In genomic region chr12:79970227-79970901, GRCm38 (mm10) we compare ENCODE assay signal across 9 mouse cellular contexts.
DNase-seq lines count a peak whose midpoint lies in the region; ATAC-seq lines count a peak whose summit lies in the region.
"Had no signal": no experiment of that assay in that cellular context is flagged by ENCODE, and none has a peak within 500 bp of the region (broad histone marks: within the 10 kb centered on the region; RNA-seq: fewer than 3 reads in every experiment).

No protein-coding gene starts in this region.

- no peaks in the 10 kb centered on the region for H3K36me3 ChIP-seq in hindbrain, embryonic 14.5 days (replicated peaks; ENCODE audit: control insufficient read depth, insufficient read depth)
- H3K36me3 ChIP-seq in limb, embryonic 15.5 days, result no peaks in the 10 kb centered on the region
- H3K36me3 ChIP-seq in stomach, embryonic 14.5 days (ENCODE audit: control insufficient read depth, insufficient read depth, low read length), result no peaks in the 10 kb centered on the region

- peak; percentile 42; the same call in 1 of the 2 replicates for ATAC-seq in frontal cortex, adult (ENCODE audit: low TSS enrichment)
- ATAC-seq in hindbrain, embryonic 14.5 days (ENCODE audit: low FRiP score), result peak; percentile 69
- no peak for ATAC-seq in limb, embryonic 15.5 days (ENCODE audit: insufficient number of reproducible peaks, low FRiP score, low TSS enrichment, low read depth)
- ATAC-seq in stomach, embryonic 14.5 days (ENCODE audit: insufficient number of reproducible peaks, insufficient read depth, low FRiP score, low read depth), result no peak

- peak overlapping the region; percentile 28; the same call in 1 of the 2 replicates for H3K9ac ChIP-seq in hindbrain, embryonic 14.5 days
- 0 out of 2 replicates have a peak overlapping the region, but pooled peaks have one; percentile 1 for H3K9ac ChIP-seq in limb, embryonic 15.5 days
- no peak overlapping the region for H3K9ac ChIP-seq in stomach, embryonic 14.5 days (replicated peaks; ENCODE audit: low read depth, low read length)

- 20% methylated on average over 13 of the region's 13 CpGs for WGBS in hindbrain, embryonic 14.5 days
- WGBS in limb, embryonic 15.5 days, result 37% methylated on average over 13 of the region's 13 CpGs
- WGBS in stomach, embryonic 14.5 days, result 30% methylated on average over 13 of the region's 13 CpGs

- no peak overlapping the region for H3K4me3 ChIP-seq in hindbrain, embryonic 14.5 days (replicated peaks; ENCODE audit: low read length)
- no peak overlapping the region for H3K4me3 ChIP-seq in limb, embryonic 15.5 days
- H3K4me3 ChIP-seq in stomach, embryonic 14.5 days (ENCODE audit: low read depth, low read length), result no peak overlapping the region
- H3K4me3 ChIP-seq: erythroblast, embryonic 14.5 days had no signal

- no peak for DNase-seq in frontal cortex, postnatal 25 days (ENCODE audit: low spot score in 2 of 2)
- DNase-seq in Muller cell, postnatal 12 days (ENCODE audit: inconsistent ontology term), result peak; percentile 83
- peak; percentile 61 to 62 for DNase-seq in frontal cortex, postnatal 10 days (ENCODE audit: low spot score in 2 of 2)
- peak; percentile 40 for DNase-seq in hindbrain, embryonic 14.5 days (ENCODE audit: low spot score)
- no peak for DNase-seq in urinary bladder, postnatal 36 days (ENCODE audit: low spot score in 2 of 2)

- H3K27me3 ChIP-seq in hindbrain, embryonic 14.5 days (ENCODE audit: control insufficient read depth, insufficient read depth, low read length), result no peaks in the 10 kb centered on the region
- no peaks in the 10 kb centered on the region for H3K27me3 ChIP-seq in limb, embryonic 15.5 days
- no peaks in the 10 kb centered on the region for H3K27me3 ChIP-seq in stomach, embryonic 14.5 days (ENCODE audit: control insufficient read depth, insufficient read depth, low read length)

- peak overlapping the region; percentile 78 for H3K27ac ChIP-seq in hindbrain, embryonic 14.5 days
- H3K27ac ChIP-seq in limb, embryonic 15.5 days, result peak overlapping the region; percentile 81
- peak overlapping the region; percentile 81 for H3K27ac ChIP-seq in stomach, embryonic 14.5 days (ENCODE audit: low read length)

- no peak overlapping the region for H3K4me2 ChIP-seq in hindbrain, embryonic 14.5 days (replicated peaks)
- H3K4me2 ChIP-seq in limb, embryonic 15.5 days, result no peak overlapping the region
- no peak overlapping the region for H3K4me2 ChIP-seq in stomach, embryonic 14.5 days (replicated peaks; ENCODE audit: low read depth, low read length)

- peaks cover 24% of the 10 kb centered on the region for H3K4me1 ChIP-seq in hindbrain, embryonic 14.5 days (replicated peaks; ENCODE audit: control insufficient read depth, insufficient read depth, low read length)
- peaks cover 80% of the 10 kb centered on the region for H3K4me1 ChIP-seq in limb, embryonic 15.5 days
- peaks cover 68% of the 10 kb centered on the region for H3K4me1 ChIP-seq in stomach, embryonic 14.5 days (ENCODE audit: control insufficient read depth, insufficient read depth, low read length)

- no peaks in the 10 kb centered on the region for H3K9me3 ChIP-seq in hindbrain, embryonic 14.5 days (ENCODE audit: control insufficient read depth, low read length)
- H3K9me3 ChIP-seq in limb, embryonic 15.5 days, result no peaks in the 10 kb centered on the region
- H3K9me3 ChIP-seq in stomach, embryonic 14.5 days (ENCODE audit: control insufficient read depth, low read depth, low read length), result no peaks in the 10 kb centered on the region

Comparison
In these comparisons a context has a peak if more than half of its experiments do, and no peak if none do; other contexts are left out.
1. DNase-seq: peak in Muller cell, postnatal 12 days (single experiment), frontal cortex, postnatal 10 days (2 of 2) and hindbrain, embryonic 14.5 days (single experiment); none in frontal cortex, postnatal 25 days (0 of 2) and urinary bladder, postnatal 36 days (0 of 2).
2. ATAC-seq: peak in frontal cortex, adult (single experiment) and hindbrain, embryonic 14.5 days (single experiment); none in limb, embryonic 15.5 days (single experiment) and stomach, embryonic 14.5 days (single experiment).
3. Peak in every context shown above with its lines, with median percentiles within 50 percentile points of each other: H3K27ac ChIP-seq.